Mouse (Mus musculus) stomach, embryonic 16.5 days (tissue): ENCODE results near the gene Grxcr1. TPM values are rescaled to one million over a fixed set of nuclear protein-coding genes. Genes with fewer than 3 reads are reported as not detected.
A peak's percentile ranks its signal among the peaks of the same experiment; 100 is the strongest.

Source experiments
- ATAC-seq: fragments of 200-750 bp; cut with Nextera tagmentation; 2 replicates; pipeline ENCODE4 v1.8.0; 2017; ENCODE audit warnings: moderate number of reproducible peaks, moderate TSS enrichment; ENCODE audit not compliant: insufficient read depth, low FRiP score
- H3K27ac ChIP-seq: fragments of 300-500 bp; sonication (generic); 2 replicates; pipeline ENCODE4 v1.5.1; 2014; ENCODE audit warnings: low read length
- H3K27me3 ChIP-seq: fragments of 300-500 bp; sonication (generic); 2 replicates; pipeline ENCODE4 v1.6.1; 2014; ENCODE audit warnings: low read length, control low read depth, mixed read lengths; ENCODE audit not compliant: control insufficient read depth, insufficient read depth
- H3K36me3 ChIP-seq: fragments of 300-500 bp; sonication (generic); 2 replicates; pipeline ENCODE4 v1.6.1; 2014; ENCODE audit warnings: low read length; ENCODE audit not compliant: control insufficient read depth, insufficient read depth
- H3K4me1 ChIP-seq: fragments of 300-500 bp; sonication (generic); 2 replicates; pipeline ENCODE4 v1.6.1; 2014; ENCODE audit warnings: low read length, control low read depth, mixed read lengths; ENCODE audit not compliant: control insufficient read depth, insufficient read depth
- H3K4me2 ChIP-seq: fragments of 300-500 bp; sonication (generic); 2 replicates; pipeline ENCODE4 v1.6.1; 2014; ENCODE audit warnings: low read depth, low read length, mixed read lengths
- H3K4me3 ChIP-seq: fragments of 300-500 bp; sonication (generic); replicated peaks from 2 replicates; pipeline ENCODE4 v1.5.1; 2014; ENCODE audit warnings: mild to moderate bottlenecking, low read length
- H3K9ac ChIP-seq: fragments of 300-500 bp; sonication (generic); 2 replicates; pipeline ENCODE4 v1.6.1; 2014; ENCODE audit warnings: low read length
- H3K9me3 ChIP-seq: fragments of 300-500 bp; sonication (generic); replicated peaks from 2 replicates; pipeline ENCODE4 v1.6.1; 2016; ENCODE audit warnings: low read length, control low read depth; ENCODE audit not compliant: control insufficient read depth
- WGBS: fragments of 180-500 bp; shearing (Covaris S2); extraction: QIAGEN DNeasy Blood & Tissue Kit; methylation state at CpG from one replicate; pipeline ENCODE4 v1.1.7; 2014; 5-methylcytosine and 5-hydroxymethylcytosine counted together
- polyA plus RNA-seq: library from polyadenylated mRNA; unstranded; fragments of >200 nt; fragmentation: Nextera tagmentation; extraction: Ambion mirVana; gene quantifications from 2 replicates; pipeline ENCODE4 v1.2.1, GENCODE M21; 2015

Gene Grxcr1
- polyA plus RNA-seq, 1 experiment from 2014 or later: not detected

DNA sequence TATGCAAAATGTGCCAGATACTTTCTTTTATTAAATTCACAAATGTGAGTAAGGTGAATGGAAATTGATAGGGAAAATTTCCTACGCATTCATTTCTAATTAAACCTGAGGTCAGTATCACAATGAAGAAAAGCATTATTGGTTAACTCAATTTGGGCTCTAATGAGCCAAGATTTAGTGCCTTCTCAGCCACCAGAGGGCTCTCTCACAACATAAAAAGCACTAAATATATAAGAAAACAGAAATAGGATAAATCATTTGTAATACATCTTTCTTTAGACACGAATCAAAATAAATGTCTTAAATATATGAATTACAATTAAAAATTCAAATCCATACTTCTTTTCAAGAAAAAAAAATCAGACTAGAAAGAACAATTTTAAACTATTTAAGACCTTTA lies 89.2 kb downstream of the Grxcr1 start:
- Histone ChIP-seq H3K9ac (no peak overlapping the region), H3K9me3 (no peaks in the 10 kb centered on the region), H3K4me2 (no peak overlapping the region), H3K4me1 (no peaks in the 10 kb centered on the region), H3K27me3 (no peaks in the 10 kb centered on the region), H3K36me3 (no peaks in the 10 kb centered on the region), H3K4me3 (no peak overlapping the region), H3K27ac (no peak overlapping the region)
- WGBS: 40% methylated on average over 2 of the region's 2 CpGs
- no peak for ATAC-seq

DNA sequence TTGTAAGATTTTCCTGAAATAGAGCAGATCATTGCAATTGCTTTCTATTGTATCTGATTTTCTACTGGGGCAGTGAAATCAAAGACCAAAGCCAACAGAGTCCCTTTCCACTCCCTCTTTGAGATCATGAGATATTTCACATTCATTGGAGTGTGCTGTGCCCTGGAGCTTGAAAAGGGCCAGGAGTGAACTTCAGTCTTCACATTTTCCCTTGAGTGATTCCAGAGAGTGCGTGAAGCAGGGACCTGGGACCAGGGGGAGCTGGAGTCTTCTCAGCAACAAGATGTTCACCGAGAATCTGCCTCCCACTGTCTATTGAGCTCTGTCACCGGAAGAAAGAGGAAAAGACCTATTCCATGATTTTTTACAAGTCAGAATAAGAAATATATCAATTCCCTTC lies 91.2 kb downstream of the Grxcr1 start:
- H3K4me1 ChIP-seq: no peaks in the 10 kb centered on the region
- H3K9ac ChIP-seq: no peak overlapping the region
- no peak for ATAC-seq
- no peaks in the 10 kb centered on the region for H3K9me3 ChIP-seq
- no peaks in the 10 kb centered on the region for H3K36me3 ChIP-seq
- WGBS: 72% methylated on average over 3 of the region's 3 CpGs
- H3K27ac ChIP-seq: no peak overlapping the region
- no peaks in the 10 kb centered on the region for H3K27me3 ChIP-seq
- no peak overlapping the region for H3K4me3 ChIP-seq
- H3K4me2 ChIP-seq: no peak overlapping the region

DNA sequence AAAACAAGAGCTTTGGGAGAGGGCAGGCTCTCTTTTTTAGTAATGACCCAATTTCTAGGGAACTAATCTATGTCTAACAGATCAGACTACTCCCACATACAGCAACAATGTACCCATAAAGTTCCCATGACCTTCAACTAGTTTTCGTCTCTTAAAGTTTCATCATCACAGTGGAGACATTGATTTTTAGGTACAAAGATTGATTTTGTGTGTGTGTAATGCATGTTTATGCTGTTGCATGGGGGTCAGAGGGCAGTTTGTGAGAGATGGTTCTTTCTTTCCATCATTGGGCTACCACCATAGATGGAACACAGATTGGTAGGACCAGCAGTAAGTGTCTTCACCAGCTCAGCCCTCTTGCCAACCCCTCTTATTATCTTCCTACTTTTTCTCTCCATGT lies 93.8 kb downstream of the Grxcr1 start:
- no peaks in the 10 kb centered on the region for H3K36me3 ChIP-seq
- H3K4me1 ChIP-seq: no peaks in the 10 kb centered on the region
- no peak overlapping the region for H3K4me2 ChIP-seq
- H3K27me3 ChIP-seq: no peaks in the 10 kb centered on the region
- WGBS: 73% methylated on average over 1 of the region's 1 CpGs
- no peak for ATAC-seq
- H3K9ac ChIP-seq: no peak overlapping the region
- no peak overlapping the region for H3K27ac ChIP-seq
- no peak overlapping the region for H3K4me3 ChIP-seq
- H3K9me3 ChIP-seq: no peaks in the 10 kb centered on the region

- Histone ChIP-seq H3K27ac (no peak overlapping the region), H3K27me3 (no peaks in the 10 kb centered on the region), H3K4me3 (no peak overlapping the region), H3K4me1 (no peaks in the 10 kb centered on the region), H3K4me2 (no peak overlapping the region), H3K9me3 (no peaks in the 10 kb centered on the region), H3K36me3 (no peaks in the 10 kb centered on the region), H3K9ac (no peak overlapping the region)
- no peak for ATAC-seq
- 14% methylated on average over 4 of the region's 4 CpGs for WGBS
Measured at GRCm38 (mm10) chr5:68128421-68128820, 96.8 kb downstream of the Grxcr1 start.

- H3K9me3 ChIP-seq: no peaks in the 10 kb centered on the region
- no peak overlapping the region for H3K9ac ChIP-seq
- no peak for ATAC-seq
- WGBS: 71% methylated on average over 3 of the region's 3 CpGs
- no peak overlapping the region for H3K27ac ChIP-seq
- no peaks in the 10 kb centered on the region for H3K36me3 ChIP-seq
- H3K27me3 ChIP-seq: no peaks in the 10 kb centered on the region
- H3K4me2 ChIP-seq: no peak overlapping the region
- H3K4me1 ChIP-seq: no peaks in the 10 kb centered on the region
- no peak overlapping the region for H3K4me3 ChIP-seq
Measured at GRCm38 (mm10) chr5:68128821-68129608, 97.4 kb downstream of the Grxcr1 start.

GRCm38 (mm10) chr5:68146818-68147217 lies 115.2 kb downstream of the Grxcr1 start:
- Histone ChIP-seq H3K27me3 (no peaks in the 10 kb centered on the region), H3K4me2 (no peak overlapping the region)
- WGBS: 93% methylated on average over 1 of the region's 1 CpGs

DNA sequence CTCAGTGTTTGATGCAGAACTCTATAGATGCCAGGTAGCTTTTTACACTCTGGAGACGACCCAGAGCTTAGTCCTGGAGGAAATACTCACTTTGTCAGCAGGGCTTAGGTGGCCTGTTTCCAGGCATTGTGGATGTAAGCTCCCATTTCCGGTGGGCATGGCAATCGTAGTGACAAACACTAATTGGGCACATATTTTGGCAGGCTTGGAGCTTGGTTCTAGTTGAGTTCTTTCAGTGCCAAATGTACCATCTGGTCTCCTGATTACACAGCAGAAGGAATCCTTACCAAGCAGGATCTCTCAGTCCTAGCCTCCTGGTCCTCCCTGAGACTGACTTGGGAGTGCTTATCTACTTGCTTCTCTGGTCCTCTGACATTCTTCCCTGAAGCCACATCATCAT lies 118.3 kb downstream of the Grxcr1 start:
- Histone ChIP-seq H3K4me2 (no peak overlapping the region), H3K9me3 (no peaks in the 10 kb centered on the region), H3K4me3 (no peak overlapping the region), H3K4me1 (no peaks in the 10 kb centered on the region), H3K27me3 (no peaks in the 10 kb centered on the region), H3K36me3 (no peaks in the 10 kb centered on the region), H3K27ac (no peak overlapping the region), H3K9ac (no peak overlapping the region)
- WGBS: 65% methylated on average over 3 of the region's 3 CpGs
- no peak for ATAC-seq

More at GRCm38 (mm10) chr5:68146818-68147217, 115.2 kb downstream of the Grxcr1 start:
- no peak overlapping the region for H3K9ac ChIP-seq
- no peak overlapping the region for H3K27ac ChIP-seq
- H3K36me3 ChIP-seq: no peaks in the 10 kb centered on the region
- H3K4me3 ChIP-seq: no peak overlapping the region
- H3K4me1 ChIP-seq: no peaks in the 10 kb centered on the region
- ATAC-seq: no peak
- no peaks in the 10 kb centered on the region for H3K9me3 ChIP-seq

GRCm38 (mm10) chr5:68150347-68151043 lies 118.9 kb downstream of the Grxcr1 start:
- no peak overlapping the region for H3K4me3 ChIP-seq
- H3K9ac ChIP-seq: no peak overlapping the region
- no peak for ATAC-seq
- WGBS: 67% methylated on average over 4 of the region's 4 CpGs
- no peaks in the 10 kb centered on the region for H3K9me3 ChIP-seq
- no peaks in the 10 kb centered on the region for H3K27me3 ChIP-seq
- H3K4me2 ChIP-seq: no peak overlapping the region
- H3K4me1 ChIP-seq: no peaks in the 10 kb centered on the region
- no peak overlapping the region for H3K27ac ChIP-seq
- H3K36me3 ChIP-seq: no peaks in the 10 kb centered on the region

DNA sequence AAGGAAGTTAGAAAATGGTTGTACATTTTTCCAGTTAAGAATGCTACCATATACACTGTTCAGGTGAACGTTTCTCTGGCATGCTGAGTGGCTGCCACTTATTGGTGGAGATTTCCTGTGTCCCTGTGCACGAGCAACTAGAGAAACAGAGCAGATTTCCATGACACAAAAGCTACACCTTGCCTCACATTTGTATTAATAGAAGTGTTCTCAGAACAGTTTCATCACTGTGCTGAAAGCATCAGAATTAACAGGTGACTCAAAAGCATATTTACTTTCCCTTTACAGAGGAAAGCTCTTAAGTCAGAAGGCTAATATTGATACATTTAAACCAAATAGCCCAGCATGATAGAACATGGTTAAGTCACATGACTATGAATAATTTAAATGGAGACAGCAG lies 130.9 kb downstream of the Grxcr1 start:
- WGBS: 47% methylated on average over 2 of the region's 2 CpGs
- no peak overlapping the region for H3K4me3 ChIP-seq
- H3K4me1 ChIP-seq: no peaks in the 10 kb centered on the region
- peak; percentile 53; the same call in 1 of the 2 replicates for ATAC-seq
- H3K36me3 ChIP-seq: no peaks in the 10 kb centered on the region
- no peak overlapping the region for H3K9ac ChIP-seq
- H3K4me2 ChIP-seq: no peak overlapping the region
- no peak overlapping the region for H3K27ac ChIP-seq
- H3K27me3 ChIP-seq: no peaks in the 10 kb centered on the region
- no peaks in the 10 kb centered on the region for H3K9me3 ChIP-seq
